Mouse (Mus musculus) spleen, postnatal 4 days (tissue): ENCODE measurements around the gene Psmg3.

Experiments
- DNase-seq, 2 experiments: peaks; one replicate each; pipeline ENCODE4 v3.0.0; 2022; ENCODE audit warnings: low spot score in 2 of 2

The Psmg3 gene

GRCm38 (mm10) chr5:139816445-139816844, 10.2 kb downstream of the Psmg3 start:
- DNase-seq = peak in 1 of 2 experiments; percentile 60

GRCm38 (mm10) chr5:139815964-139816363, 10.7 kb downstream of the Psmg3 start:
- peak in 1 of 2 experiments; percentile 61 for DNase-seq

- peak in 1 of 2 experiments; percentile 60 for DNase-seq
Observed at GRCm38 (mm10) chr5:139813963-139814381, 12.7 kb downstream of the Psmg3 start.

GRCm38 (mm10) chr5:139813126-139813490, 13.6 kb downstream of the Psmg3 start:
- DNase-seq = no peak

GRCm38 (mm10) chr5:139812398-139813125, 14.1 kb downstream of the Psmg3 start:
- DNase-seq = peak in 1 of 2 experiments; percentile 67

- no peak for DNase-seq
Observed at GRCm38 (mm10) chr5:139811677-139812397, 14.8 kb downstream of the Psmg3 start.

- DNase-seq = peak; percentile 57 to 71
Observed at GRCm38 (mm10) chr5:139809397-139809796, 17.3 kb downstream of the Psmg3 start.

- peak; percentile 49 to 71 for DNase-seq
Observed at GRCm38 (mm10) chr5:139805924-139806323, 20.8 kb downstream of the Psmg3 start.

- peak; percentile 63 to 80 for DNase-seq
Observed at GRCm38 (mm10) chr5:139804573-139805111, 22.0 kb downstream of the Psmg3 start.

GRCm38 (mm10) chr5:139804107-139804551, 22.6 kb downstream of the Psmg3 start:
- peak; percentile 79 to 83 for DNase-seq

- DNase-seq = peak; percentile 83 to 91
Observed at GRCm38 (mm10) chr5:139803601-139804102, 23.0 kb downstream of the Psmg3 start.

GRCm38 (mm10) chr5:139803165-139803564, 23.5 kb downstream of the Psmg3 start:
- peak; percentile 55 to 72 for DNase-seq

- DNase-seq = no peak
Observed at GRCm38 (mm10) chr5:139801880-139802279, 24.8 kb downstream of the Psmg3 start.

- no peak for DNase-seq
Observed at GRCm38 (mm10) chr5:139801231-139801630, 25.5 kb downstream of the Psmg3 start.

- DNase-seq = no peak
Observed at GRCm38 (mm10) chr5:139799801-139800590, 26.7 kb downstream of the Psmg3 start.

GRCm38 (mm10) chr5:139799041-139799440, 27.6 kb downstream of the Psmg3 start:
- no peak for DNase-seq

- no peak for DNase-seq
Observed at GRCm38 (mm10) chr5:139798168-139798900, 28.4 kb downstream of the Psmg3 start.

- DNase-seq = peak; percentile 50 to 65
Observed at GRCm38 (mm10) chr5:139797473-139798167, 29.1 kb downstream of the Psmg3 start.

GRCm38 (mm10) chr5:139796900-139797299, 29.8 kb downstream of the Psmg3 start:
- peak in 1 of 2 experiments; percentile 27 for DNase-seq

- no peak for DNase-seq
Observed at GRCm38 (mm10) chr5:139796001-139796620, 30.6 kb downstream of the Psmg3 start.
